Mouse (Mus musculus): ENCODE measurements around the gene Kcnq1. TPM values are rescaled to one million over a fixed set of nuclear protein-coding genes. Genes with fewer than 3 reads are reported as not detected.

Gene Kcnq1
- polyA plus RNA-seq, 1 experiment from 2014 or later = 10.0 TPM

GRCm38 (mm10) chr7:143437231-143437893 is 331.2 kb downstream of the Kcnq1 start:
- no peaks in the 10 kb centered on the region for H3K9me3 ChIP-seq (replicated peaks; ENCODE audit: control insufficient read depth, low read length)
- no peaks in the 10 kb centered on the region for H3K36me3 ChIP-seq (ENCODE audit: control insufficient read depth, insufficient read depth, low read length)
- 23% methylated on average over 18 of the region's 18 CpGs for WGBS
- H3K27me3 ChIP-seq (ENCODE audit: control insufficient read depth, insufficient read depth, low read length) = no peaks in the 10 kb centered on the region
- peak overlapping the region; percentile 96 for H3K4me2 ChIP-seq (ENCODE audit: low read depth, low read length)
- peak; percentile 54 for ATAC-seq (ENCODE audit: insufficient read depth, low FRiP score)
- H3K9ac ChIP-seq (ENCODE audit: low read length) = peak overlapping the region; percentile 83
- peak overlapping the region; percentile 50 for H3K4me3 ChIP-seq (replicated peaks; ENCODE audit: low read length)
- H3K27ac ChIP-seq (ENCODE audit: low read length) = 0 out of 2 replicates have a peak overlapping the region, but pooled peaks have one; percentile 26
- H3K4me1 ChIP-seq (ENCODE audit: control insufficient read depth, insufficient read depth, low read length) = 0 out of 2 replicates have a peak, but pooled peaks cover 5% of the 10 kb centered on the region

- H3K27me3 ChIP-seq (ENCODE audit: control insufficient read depth, insufficient read depth, low read length) = 0 out of 2 replicates have a peak, but pooled peaks cover 5% of the 10 kb centered on the region
- peak overlapping the region; percentile 83 for H3K9ac ChIP-seq (ENCODE audit: low read length)
- 1% methylated on average over 63 of the region's 63 CpGs for WGBS
- H3K4me1 ChIP-seq (ENCODE audit: control insufficient read depth, insufficient read depth, low read length) = 0 out of 2 replicates have a peak, but pooled peaks cover 5% of the 10 kb centered on the region
- H3K36me3 ChIP-seq (ENCODE audit: control insufficient read depth, insufficient read depth, low read length) = no peaks in the 10 kb centered on the region
- peak overlapping the region; percentile 96 for H3K4me2 ChIP-seq (ENCODE audit: low read depth, low read length)
- H3K9me3 ChIP-seq (replicated peaks; ENCODE audit: control insufficient read depth, low read length) = no peaks in the 10 kb centered on the region
- ATAC-seq (ENCODE audit: insufficient read depth, low FRiP score) = peak; percentile 12; the same call in 1 of the 2 replicates
- peak overlapping the region; percentile 26; the same call in 1 of the 2 replicates for H3K27ac ChIP-seq (ENCODE audit: low read length)
- peak overlapping the region; percentile 50 for H3K4me3 ChIP-seq (replicated peaks; ENCODE audit: low read length)
These were observed 331.9 kb downstream of the Kcnq1 start for GRCm38 (mm10) chr7:143437894-143438581.

GRCm38 (mm10) chr7:143438965-143439364 is 332.8 kb downstream of the Kcnq1 start:
- no peak for ATAC-seq (ENCODE audit: insufficient read depth, low FRiP score)
- 0 out of 2 replicates have a peak, but pooled peaks cover 5% of the 10 kb centered on the region for H3K4me1 ChIP-seq (ENCODE audit: control insufficient read depth, insufficient read depth, low read length)
- 77% methylated on average over 1 of the region's 1 CpGs for WGBS
- H3K27me3 ChIP-seq (ENCODE audit: control insufficient read depth, insufficient read depth, low read length) = peaks cover 8% of the 10 kb centered on the region; the same call in 1 of the 2 replicates
- no peaks in the 10 kb centered on the region for H3K36me3 ChIP-seq (ENCODE audit: control insufficient read depth, insufficient read depth, low read length)
- no peak overlapping the region for H3K27ac ChIP-seq (ENCODE audit: low read length)
- H3K9ac ChIP-seq (ENCODE audit: low read length) = no peak overlapping the region
- H3K4me2 ChIP-seq (ENCODE audit: low read depth, low read length) = no peak overlapping the region
- no peaks in the 10 kb centered on the region for H3K9me3 ChIP-seq (replicated peaks; ENCODE audit: control insufficient read depth, low read length)
- H3K4me3 ChIP-seq (replicated peaks; ENCODE audit: low read length) = no peak overlapping the region

GRCm38 (mm10) chr7:143444580-143444954 is 338.4 kb downstream of the Kcnq1 start:
- ATAC-seq (ENCODE audit: insufficient read depth, low FRiP score) = no peak
- H3K36me3 ChIP-seq (ENCODE audit: control insufficient read depth, insufficient read depth, low read length) = no peaks in the 10 kb centered on the region
- H3K27me3 ChIP-seq (ENCODE audit: control insufficient read depth, insufficient read depth, low read length) = peaks cover 30% of the 10 kb centered on the region
- no peak overlapping the region for H3K4me2 ChIP-seq (ENCODE audit: low read depth, low read length)
- H3K4me1 ChIP-seq (ENCODE audit: control insufficient read depth, insufficient read depth, low read length) = peaks cover 10% of the 10 kb centered on the region
- no peak overlapping the region for H3K27ac ChIP-seq (ENCODE audit: low read length)
- H3K4me3 ChIP-seq (replicated peaks; ENCODE audit: low read length) = no peak overlapping the region; the same call in 1 of the 2 replicates
- no peak overlapping the region for H3K9ac ChIP-seq (ENCODE audit: low read length)
- 56% methylated on average over 8 of the region's 8 CpGs for WGBS
- no peaks in the 10 kb centered on the region for H3K9me3 ChIP-seq (replicated peaks; ENCODE audit: control insufficient read depth, low read length)

- peaks cover 30% of the 10 kb centered on the region for H3K27me3 ChIP-seq (ENCODE audit: control insufficient read depth, insufficient read depth, low read length)
These were observed 338.9 kb downstream of the Kcnq1 start for GRCm38 (mm10) chr7:143444955-143445648.

GRCm38 (mm10) chr7:143445651-143446460 is 339.7 kb downstream of the Kcnq1 start:
- Histone ChIP-seq H3K27me3 (ENCODE audit: control insufficient read depth, insufficient read depth, low read length) (peaks cover 30% of the 10 kb centered on the region), H3K36me3 (ENCODE audit: control insufficient read depth, insufficient read depth, low read length) (no peaks in the 10 kb centered on the region), H3K4me3 (replicated peaks; ENCODE audit: low read length) (peak overlapping the region; percentile 35), H3K4me1 (ENCODE audit: control insufficient read depth, insufficient read depth, low read length) (peaks cover 10% of the 10 kb centered on the region), H3K9me3 (replicated peaks; ENCODE audit: control insufficient read depth, low read length) (no peaks in the 10 kb centered on the region), H3K9ac (ENCODE audit: low read length) (peak overlapping the region; percentile 62), H3K27ac (ENCODE audit: low read length) (no peak overlapping the region), H3K4me2 (ENCODE audit: low read depth, low read length) (peak overlapping the region; percentile 54)
- ATAC-seq (ENCODE audit: insufficient read depth, low FRiP score) = peak; percentile 37; the same call in 1 of the 2 replicates
- WGBS = 11% methylated on average over 48 of the region's 53 CpGs

More at GRCm38 (mm10) chr7:143444955-143445648, 338.9 kb downstream of the Kcnq1 start:
- H3K4me1 ChIP-seq (ENCODE audit: control insufficient read depth, insufficient read depth, low read length) = peaks cover 10% of the 10 kb centered on the region
- no peaks in the 10 kb centered on the region for H3K36me3 ChIP-seq (ENCODE audit: control insufficient read depth, insufficient read depth, low read length)
- H3K4me2 ChIP-seq (ENCODE audit: low read depth, low read length) = peak overlapping the region; percentile 54
- peak overlapping the region; percentile 35 for H3K4me3 ChIP-seq (replicated peaks; ENCODE audit: low read length)
- no peaks in the 10 kb centered on the region for H3K9me3 ChIP-seq (replicated peaks; ENCODE audit: control insufficient read depth, low read length)
- ATAC-seq (ENCODE audit: insufficient read depth, low FRiP score) = peak; percentile 38; the same call in 1 of the 2 replicates
- 8% methylated on average over 55 of the region's 55 CpGs for WGBS
- H3K27ac ChIP-seq (ENCODE audit: low read length) = no peak overlapping the region
- peak overlapping the region; percentile 62 for H3K9ac ChIP-seq (ENCODE audit: low read length)

GRCm38 (mm10) chr7:143447130-143447529 is 341.0 kb downstream of the Kcnq1 start:
- no peak overlapping the region for H3K4me2 ChIP-seq (ENCODE audit: low read depth, low read length)
- H3K4me3 ChIP-seq (replicated peaks; ENCODE audit: low read length) = no peak overlapping the region
- no peak overlapping the region for H3K27ac ChIP-seq (ENCODE audit: low read length)
- no peak for ATAC-seq (ENCODE audit: insufficient read depth, low FRiP score)
- H3K36me3 ChIP-seq (ENCODE audit: control insufficient read depth, insufficient read depth, low read length) = no peaks in the 10 kb centered on the region
- no peaks in the 10 kb centered on the region for H3K9me3 ChIP-seq (replicated peaks; ENCODE audit: control insufficient read depth, low read length)
- H3K4me1 ChIP-seq (ENCODE audit: control insufficient read depth, insufficient read depth, low read length) = peaks cover 10% of the 10 kb centered on the region
- peaks cover 30% of the 10 kb centered on the region for H3K27me3 ChIP-seq (ENCODE audit: control insufficient read depth, insufficient read depth, low read length)
- WGBS = 69% methylated on average over 2 of the region's 2 CpGs
- no peak overlapping the region for H3K9ac ChIP-seq (ENCODE audit: low read length)

- Histone ChIP-seq H3K9ac (ENCODE audit: low read length) (peak overlapping the region; percentile 81), H3K4me1 (ENCODE audit: control insufficient read depth, insufficient read depth, low read length) (0 out of 2 replicates have a peak, but pooled peaks cover 2% of the 10 kb centered on the region), H3K27ac (ENCODE audit: low read length) (peak overlapping the region; percentile 71), H3K4me2 (ENCODE audit: low read depth, low read length) (peak overlapping the region; percentile 58), H3K4me3 (replicated peaks; ENCODE audit: low read length) (peak overlapping the region; percentile 64), H3K27me3 (ENCODE audit: control insufficient read depth, insufficient read depth, low read length) (no peaks in the 10 kb centered on the region; the same call in 1 of the 2 replicates), H3K9me3 (replicated peaks; ENCODE audit: control insufficient read depth, low read length) (peaks cover 24% of the 10 kb centered on the region), H3K36me3 (ENCODE audit: control insufficient read depth, insufficient read depth, low read length) (no peaks in the 10 kb centered on the region)
- ATAC-seq (ENCODE audit: insufficient read depth, low FRiP score) = no peak
- WGBS = 18% methylated on average over 36 of the region's 38 CpGs
These were observed 352.8 kb downstream of the Kcnq1 start for GRCm38 (mm10) chr7:143458963-143459331.
